Mouse (Mus musculus) liver (tissue): ENCODE results near the gene Rasgrf2.

ENCODE experiments used
- DNase-seq: peaks from one replicate; pipeline ENCODE4 v3.0.0-alpha.2; 2020; ENCODE audit warnings: mixed read lengths

The Rasgrf2 gene

DNA sequence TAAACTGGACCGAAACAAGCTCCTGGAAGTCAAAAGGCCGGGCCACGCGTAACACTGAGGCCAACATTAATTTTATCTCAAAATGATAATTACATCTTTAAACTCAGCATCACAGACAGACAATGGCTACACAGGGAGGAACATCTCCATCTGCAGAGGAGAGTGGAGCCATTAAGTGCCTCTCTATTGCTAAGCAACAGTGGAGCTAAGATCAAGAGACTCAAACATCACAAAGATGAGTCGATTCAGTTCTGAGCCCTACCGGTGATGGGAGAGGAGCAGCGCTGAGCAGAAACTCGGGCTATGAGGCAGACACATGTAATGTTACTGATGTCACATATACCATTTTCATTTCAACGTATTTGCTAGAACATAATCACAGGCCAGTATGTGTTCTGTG lies 191.3 kb downstream of the Rasgrf2 start:
- DNase-seq, result no peak

DNA sequence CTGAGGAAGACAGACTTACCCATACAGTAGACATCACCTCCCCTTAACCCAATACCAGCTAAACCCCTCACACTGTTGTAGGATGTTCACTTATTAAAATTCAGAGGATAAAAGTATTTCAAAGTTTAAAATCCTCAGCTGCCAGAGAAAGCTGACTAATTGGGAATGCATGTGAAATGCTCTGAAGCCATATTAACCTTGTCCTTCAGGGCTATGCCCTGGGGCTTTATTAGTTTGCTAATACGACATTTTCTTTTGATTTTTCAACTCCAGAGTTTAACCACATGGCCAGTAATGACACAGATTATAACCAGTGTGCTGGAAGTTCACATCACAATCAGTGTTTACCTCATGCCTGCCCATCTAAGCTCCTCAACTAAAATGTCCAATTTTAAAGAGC lies 192.6 kb downstream of the Rasgrf2 start:
- DNase-seq, result no peak

DNA sequence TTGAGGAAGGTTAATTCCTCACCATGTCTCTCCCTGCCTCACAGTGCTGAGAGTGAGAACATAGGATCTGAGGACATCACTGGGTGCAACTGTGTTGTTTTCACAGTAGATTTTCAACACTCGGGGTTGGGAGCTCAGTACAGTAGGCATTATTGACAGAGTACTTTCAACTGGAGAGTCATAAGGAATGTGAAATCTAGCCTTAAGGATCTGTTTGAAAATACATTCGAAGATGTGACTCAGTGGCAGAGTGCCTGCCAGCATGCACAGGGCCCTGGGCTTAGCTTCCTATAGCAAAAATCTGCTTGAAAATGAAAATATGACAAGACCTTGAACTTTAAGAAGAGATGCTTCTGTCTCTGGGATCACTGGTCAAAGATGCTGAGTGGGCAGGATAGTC lies 194.2 kb downstream of the Rasgrf2 start:
- DNase-seq, result no peak

DNA sequence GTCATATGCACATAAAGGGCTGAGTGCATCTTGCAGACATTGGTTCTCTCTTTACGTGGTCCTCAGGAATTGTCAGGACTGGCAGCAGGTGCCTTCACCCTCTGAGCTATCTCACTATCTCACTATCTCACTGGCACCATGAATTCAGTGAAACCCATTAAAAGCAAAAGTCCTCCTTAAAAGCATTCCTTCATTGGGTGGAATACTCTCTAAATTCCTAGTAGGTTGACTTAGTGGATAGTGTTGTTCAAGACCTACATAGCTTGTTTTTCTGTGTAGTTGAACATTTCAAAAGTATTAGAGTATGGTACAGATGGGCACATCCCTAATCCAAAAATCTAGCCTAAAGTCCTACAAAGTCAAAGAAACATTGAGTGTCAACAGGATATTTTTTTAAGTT lies 199.3 kb downstream of the Rasgrf2 start:
- no peak for DNase-seq

DNA sequence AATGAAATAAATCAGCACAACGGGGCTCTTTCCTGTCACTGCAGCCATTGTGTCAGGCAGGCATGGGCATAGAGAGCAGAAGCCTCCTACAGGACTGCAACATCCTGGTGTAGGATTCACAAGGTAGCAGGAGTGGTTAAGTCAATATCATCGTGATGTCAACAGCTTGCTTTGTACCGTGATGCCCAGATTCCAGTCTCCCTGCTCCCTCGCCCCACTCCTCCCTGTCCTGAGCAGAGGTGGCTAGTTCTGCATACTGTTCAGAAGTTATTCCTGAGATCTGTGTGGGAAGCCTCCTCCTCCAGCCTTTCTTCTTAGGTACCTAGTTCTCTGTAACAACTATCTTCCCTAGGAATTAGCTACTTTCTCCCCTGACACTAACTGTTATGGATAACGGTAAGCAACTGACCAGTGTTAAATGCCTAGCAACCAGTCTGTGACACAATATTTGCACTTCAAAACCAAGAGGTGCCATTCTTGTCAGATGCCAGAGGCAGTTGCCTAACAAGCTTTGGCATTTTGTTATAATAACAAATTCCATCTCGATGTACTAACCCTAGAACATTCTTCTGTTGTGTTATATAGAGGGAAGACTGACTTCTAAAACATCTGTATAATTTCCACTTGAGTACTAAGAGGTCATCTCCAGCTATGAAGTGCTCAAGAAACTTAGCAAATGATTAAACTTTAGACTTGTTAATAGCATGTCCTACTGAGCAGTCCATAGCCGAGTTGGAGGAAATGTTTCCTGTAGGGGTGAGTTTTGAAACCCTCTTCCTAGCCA lies 201.3 kb downstream of the Rasgrf2 start:
- no peak for DNase-seq

DNA sequence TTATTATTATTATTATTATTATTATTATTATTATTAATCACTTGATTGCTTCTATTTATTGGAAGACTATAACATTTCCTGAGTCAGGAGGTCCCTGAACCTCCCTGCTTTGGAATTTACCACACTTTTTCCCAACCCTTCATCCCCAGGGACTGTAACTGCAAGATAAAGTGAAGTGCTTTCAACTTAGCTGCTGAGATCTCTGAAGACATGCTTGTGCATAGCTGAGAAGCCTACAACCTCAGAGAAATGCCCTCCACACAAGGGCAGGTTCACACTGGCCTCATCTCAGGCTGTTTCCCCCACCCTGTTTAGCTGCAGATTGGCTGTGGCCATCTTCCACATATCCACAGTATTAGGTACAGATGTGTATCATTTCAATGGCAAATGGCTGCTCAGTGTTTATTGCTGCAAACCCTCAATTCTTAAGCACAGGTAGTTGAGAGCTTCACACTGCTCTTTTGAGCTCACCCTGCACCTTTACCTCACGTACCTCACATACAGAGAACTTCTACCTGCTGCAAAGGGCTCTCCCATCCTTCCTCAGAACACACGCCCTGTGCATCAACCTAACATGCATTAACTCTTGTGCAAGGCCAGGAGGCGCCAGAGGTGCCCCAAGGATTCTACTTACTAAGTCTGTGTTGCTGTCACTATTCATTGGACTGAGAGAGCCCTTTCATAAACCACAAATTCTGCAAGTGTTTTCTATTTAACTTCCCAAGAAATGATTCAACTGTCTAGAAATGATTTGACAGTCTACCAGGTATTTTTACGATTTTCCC lies 202.7 kb downstream of the Rasgrf2 start:
- DNase-seq, result no peak

DNA sequence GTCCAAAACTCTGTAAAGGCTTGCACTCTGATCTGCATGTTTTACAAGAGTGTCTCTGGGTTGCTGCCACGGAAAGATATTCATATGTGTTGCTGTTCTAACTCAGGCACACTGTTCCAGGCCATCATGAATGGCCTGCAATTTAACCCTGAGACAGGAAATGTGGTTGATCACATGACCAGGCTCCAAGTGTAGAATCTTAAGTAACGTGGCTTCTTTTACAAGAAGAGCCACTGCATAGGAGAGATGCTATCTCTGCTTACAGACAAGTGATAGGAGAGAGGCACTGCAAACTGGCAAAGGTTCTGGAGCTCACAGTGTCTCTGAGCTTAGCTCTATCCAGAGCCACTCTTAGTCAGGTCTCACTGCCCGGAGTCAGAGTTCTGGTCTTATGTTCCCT lies 210.4 kb downstream of the Rasgrf2 start:
- no peak for DNase-seq

DNA sequence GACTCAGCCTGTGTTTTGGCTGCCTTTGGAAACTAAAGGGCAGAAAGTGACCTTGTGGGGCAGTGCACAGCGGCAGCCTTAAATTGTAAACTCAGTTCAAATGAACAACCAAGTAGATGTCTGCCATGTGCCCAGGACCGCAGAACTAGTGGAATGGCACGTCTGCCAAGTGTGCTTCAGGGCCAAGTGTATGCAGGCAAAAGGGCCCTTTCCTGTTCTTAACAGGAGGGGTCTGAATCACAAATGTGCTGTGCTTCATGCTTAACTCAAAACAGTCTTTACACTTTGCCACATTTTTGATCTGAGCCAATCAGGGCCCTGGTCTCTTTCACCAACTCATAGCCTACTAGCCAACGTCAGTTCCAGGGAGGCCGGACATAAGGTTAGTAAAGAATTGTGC lies 212.7 kb downstream of the Rasgrf2 start:
- no peak for DNase-seq

DNA sequence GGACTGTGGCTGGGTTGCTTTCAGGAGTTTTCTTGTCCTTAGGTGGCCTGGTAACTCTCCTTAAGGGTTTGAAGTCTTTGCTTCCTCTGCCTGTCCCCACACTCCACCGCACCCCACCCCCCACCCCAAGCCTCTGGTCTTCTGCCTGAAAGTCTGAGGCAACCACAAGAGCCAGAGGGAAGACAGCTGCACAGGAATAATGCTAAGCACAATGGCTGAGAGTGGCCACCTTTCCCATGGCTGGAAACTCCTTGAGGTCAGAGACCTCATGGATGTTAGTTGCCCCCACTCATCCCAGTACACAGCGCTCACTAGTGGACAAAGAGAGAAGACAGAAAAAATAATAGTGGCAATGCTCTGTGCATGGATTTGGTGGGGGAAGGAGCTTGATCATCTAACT lies 213.6 kb downstream of the Rasgrf2 start:
- DNase-seq, result no peak

DNA sequence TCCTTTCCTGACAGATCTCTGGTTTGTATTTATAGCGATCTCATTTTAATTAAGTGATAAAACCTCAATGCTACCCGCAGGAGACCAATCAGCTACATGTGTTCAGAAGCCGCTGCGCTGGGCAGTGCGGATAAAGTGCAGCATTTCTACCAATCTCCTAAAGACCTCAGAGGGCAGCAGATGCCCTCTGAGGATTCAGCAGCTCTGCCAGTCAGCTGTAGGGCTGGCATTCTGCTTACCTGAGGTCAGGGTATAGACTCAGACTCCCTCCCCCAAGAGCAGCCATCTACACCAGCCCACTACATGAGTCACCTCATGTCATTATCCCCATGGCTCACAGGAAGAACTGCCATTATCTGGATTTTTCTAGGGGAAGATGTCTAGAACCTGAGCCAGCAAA lies 215.1 kb downstream of the Rasgrf2 start:
- no peak for DNase-seq

DNA sequence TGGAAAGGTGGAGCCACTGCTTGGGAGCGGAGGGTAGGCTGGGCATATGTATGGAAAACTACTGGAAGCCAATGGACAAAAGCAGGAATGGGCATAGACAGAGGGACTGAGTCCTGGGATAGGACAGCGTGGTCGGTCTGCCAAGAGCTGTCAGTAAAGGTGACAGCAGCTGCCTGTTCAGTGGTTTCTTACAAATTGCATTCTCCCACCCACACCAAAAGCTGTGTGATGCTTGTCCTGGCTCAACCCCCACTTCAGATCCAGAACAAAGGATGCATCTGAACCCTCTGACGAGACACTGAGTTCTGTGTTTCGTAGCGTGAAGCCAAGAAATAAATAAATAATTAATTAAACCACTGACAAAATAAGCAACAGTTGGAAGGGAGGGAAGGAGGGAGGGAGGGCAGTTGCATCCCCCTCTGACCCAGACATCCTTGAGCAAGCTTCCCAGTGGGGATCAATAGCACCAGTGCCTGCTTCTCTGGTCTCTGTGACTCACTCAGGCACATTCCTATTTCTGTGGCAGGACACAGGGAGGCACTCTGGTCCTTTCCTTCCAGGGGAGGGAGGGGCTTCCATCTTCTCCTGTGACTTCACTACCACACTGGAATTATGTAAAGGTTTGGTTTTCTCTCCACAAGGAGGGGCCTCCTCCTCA lies 215.7 kb downstream of the Rasgrf2 start:
- DNase-seq, result no peak

DNA sequence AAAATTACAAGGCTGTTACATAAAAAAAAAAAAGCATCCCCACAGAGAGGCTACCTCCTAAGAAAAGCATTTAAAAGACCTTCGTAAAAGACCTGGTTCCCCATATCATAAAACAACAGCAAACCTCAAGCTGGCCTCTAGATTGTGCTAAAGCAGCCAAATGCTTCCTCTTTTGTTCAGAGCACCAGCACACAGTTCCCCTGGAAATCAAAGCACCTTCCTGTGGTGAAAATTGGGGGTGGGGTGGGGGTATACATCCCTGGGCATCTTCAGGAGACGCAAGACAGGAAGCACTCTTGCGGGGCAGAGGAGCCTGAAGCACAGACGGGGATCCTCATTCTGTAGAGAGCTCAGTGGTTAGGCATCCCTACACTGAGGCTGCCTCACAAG lies 216.3 kb downstream of the Rasgrf2 start:
- DNase-seq, result no peak

DNA sequence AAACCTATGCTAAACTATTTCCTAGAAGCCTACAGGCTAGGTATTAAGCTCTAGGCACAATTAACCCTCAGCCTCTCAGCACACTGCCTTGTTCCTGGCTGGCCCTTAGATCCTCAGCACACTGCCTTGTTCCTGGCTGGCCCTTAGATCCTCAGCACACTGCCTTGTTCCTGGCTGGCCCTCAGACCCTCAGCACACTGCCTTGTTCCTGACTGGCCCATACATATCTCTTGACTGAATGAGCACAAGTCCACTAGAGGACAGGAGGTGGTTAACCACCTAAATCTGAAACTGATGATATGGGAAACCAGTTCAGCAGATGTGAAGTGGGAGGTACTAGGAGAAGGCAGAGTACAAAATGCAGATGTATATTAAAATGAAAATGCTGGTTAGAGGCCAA lies 219.8 kb downstream of the Rasgrf2 start:
- no peak for DNase-seq

DNA sequence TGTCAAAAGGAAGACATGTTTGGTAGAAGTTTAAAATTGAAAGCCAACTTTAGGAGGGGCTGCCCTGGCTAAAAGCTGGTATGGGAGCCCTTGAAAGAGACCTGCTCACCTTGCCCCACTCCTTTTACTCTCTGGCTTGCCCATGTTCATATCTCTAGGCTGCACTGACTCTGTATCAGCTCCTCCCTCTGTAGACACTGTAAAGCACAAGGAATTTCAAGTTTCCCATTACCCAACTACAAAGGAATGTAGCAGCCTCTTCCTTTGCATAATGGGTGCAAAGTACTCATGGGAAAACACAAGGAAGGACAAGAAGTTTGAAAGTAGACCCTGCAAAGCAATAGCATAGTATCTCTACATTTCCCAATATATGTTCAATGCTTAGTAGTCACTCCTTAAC lies 220.2 kb downstream of the Rasgrf2 start:
- DNase-seq, result no peak

DNA sequence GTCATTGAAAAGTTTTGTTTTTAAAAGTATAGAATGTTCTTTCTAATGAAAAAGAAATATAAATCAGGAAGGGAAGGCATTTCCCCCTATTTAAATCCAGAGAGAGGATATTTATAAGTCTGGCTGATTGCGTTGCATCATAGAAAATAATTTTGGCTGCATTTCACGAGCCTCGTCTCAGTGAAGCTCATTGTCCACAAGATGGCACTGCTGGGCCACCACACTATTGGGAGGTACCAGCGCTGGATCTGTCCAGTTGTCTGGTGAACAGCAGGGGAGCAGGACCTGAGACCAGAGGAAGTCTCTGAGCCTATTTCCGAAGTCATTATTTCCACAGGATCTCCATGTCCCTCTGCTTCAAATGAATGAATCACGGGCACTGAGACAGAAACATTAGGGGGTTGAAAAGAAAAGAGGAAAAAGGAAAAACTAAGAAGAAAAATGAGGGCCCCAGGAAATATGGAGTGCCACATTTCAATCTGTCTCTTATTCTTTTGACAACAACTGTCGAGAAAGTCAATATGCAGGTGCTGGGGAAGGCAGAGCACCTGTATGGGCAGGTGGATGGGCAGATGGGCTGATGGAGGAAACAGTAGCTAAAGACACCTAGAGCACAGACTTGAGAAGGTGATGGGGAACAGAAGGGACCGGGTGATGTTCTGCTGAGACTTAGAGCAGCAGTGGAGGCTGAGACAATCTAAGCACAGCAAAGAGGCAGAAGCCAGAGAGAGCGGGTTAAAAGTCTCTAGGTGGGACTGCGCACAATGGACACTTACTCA lies 223.1 kb downstream of the Rasgrf2 start:
- DNase-seq, result peak; percentile 65

DNA sequence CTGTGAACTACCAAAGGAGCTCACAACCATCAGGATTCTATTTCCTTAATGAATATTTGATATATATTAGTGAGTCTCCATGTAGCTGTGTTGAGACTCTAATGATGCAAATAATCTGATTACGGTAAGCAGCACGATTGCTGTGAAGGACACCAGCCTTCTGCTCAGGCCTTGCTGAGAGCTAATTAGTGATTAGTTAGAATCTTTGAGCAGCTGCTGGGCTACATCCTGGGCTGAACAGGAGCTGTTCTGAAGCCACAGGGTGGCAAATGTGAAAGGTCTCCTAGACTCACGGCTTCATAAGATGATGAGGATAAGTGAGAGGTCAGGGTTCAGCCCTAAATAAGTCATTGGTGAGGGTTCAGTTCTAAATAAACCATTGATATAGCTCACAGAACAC lies 225.1 kb downstream of the Rasgrf2 start:
- no peak for DNase-seq

DNA sequence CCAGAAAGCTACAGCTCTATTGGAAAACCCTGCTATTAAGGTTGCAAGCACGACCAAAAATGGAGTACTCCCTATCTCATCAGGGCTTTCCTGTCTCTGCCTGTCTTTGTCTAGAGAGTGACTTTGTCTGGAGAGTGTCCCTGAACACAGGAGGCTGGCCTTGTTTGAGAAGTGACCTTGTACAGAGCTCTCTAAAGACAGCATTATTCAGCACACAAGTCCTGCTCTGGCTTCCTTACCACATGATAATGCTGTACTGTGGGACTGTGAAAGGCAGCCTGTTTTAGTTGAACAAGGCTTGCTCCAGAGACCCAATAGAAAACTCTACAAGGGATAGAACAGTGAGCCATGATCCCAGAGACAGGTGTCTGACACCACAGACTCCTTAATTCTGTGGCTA lies 235.0 kb downstream of the Rasgrf2 start:
- DNase-seq, result no peak

DNA sequence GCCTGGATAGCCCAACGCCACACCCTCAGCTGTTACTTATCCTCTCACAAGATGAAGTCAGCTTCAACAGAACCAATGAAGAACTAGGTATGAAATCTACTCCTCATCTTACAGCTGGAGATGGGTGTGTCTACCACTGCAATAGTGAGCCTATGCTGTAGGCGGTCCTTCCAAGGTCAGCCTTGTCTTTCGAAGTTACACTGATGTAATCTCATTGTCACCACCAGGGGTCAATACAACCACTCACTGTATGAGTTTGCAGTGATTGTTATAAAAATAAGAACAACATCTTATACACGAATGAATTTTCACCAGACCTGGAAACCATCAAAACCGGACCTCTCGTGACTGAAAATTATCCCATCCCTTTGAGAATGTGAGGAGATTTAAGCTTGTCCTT lies 238.3 kb downstream of the Rasgrf2 start:
- no peak for DNase-seq

DNA sequence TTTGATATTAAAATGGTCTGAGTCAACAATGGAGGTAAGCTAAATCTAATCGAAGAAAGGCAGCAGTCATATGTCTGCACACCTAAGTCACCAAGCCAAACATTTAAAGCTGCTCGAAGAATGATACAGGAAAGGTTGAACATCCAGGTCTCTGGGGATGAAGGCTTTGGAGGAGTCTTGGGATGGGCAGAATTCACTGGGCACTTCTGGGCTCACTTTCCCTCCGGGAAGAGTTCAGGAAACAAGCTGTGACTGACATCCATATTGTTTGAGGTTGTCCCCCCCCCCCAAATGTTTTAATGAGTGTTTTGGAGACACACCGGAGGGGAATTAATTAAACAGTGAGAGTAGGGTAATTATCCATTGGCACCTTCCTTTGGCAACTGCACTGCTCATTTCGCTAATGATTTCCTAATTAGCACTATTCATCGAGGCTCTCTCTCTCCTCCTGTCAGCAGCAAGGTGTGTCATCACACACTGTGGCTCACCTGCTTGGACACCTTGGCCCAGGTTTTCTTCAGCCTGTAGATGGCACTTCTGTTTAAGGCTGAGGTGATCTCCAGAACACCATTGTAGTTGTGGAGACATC lies 241.3 kb downstream of the Rasgrf2 start:
- DNase-seq, result no peak

DNA sequence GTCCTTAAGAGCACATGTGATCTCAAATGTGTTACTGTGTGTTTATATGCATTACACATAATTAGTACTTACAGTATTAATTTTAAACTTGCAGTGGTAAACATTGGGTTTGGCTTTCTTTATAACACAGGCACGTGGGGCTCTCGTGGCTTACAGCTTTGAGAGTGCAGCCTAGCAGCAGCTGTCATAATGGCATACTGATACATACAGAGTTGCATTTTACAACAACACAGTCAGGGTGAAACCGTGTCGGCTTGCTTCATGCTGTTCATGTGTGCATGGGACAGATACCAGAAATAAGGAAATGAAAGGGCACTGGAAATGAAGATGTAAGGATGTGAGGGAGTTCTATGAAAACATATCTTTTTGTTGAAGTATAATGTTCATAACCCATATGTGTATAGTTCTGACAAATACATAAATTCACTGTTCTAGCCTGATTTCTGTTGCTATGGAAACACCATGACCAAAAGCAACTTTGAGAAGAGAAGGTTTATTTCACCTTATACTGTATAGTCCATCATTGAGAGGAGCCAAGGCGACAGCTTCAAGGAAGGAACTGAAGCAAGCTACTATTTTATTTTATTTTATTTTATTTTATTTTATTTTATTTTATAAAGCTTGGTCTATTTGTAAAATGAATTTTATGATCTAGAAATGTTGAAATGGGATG lies 246.6 kb downstream of the Rasgrf2 start:
- DNase-seq, result no peak

DNA sequence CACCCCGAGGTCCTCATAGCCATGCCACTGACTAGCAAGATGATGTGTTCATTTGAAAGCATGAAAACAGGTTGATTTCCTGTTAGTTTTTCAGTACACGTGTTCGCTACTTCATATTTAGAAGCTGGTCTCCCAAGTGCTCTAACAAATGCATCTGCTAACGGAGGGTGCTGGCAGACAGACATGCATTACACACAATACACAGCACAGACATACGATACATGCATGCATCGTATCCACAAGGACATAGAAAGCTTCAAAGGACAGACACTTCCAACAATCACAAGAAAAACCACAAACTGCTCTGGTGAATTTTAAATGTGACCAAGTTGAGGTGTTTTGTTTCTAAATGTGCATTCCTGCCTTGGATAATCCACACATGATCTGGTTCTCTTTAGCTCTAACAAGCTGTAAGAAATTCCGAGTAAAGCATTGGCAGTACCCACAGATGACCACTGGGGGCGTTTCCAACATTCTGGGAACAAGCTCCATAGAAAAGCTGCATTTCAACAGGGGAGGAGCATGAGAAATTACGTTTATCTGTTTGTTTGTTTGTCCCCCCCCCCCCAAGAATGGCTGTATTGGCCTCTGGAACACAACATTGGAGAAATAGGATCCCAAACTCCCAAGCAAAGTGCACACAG lies 249.5 kb downstream of the Rasgrf2 start:
- peak; percentile 14 for DNase-seq

DNA sequence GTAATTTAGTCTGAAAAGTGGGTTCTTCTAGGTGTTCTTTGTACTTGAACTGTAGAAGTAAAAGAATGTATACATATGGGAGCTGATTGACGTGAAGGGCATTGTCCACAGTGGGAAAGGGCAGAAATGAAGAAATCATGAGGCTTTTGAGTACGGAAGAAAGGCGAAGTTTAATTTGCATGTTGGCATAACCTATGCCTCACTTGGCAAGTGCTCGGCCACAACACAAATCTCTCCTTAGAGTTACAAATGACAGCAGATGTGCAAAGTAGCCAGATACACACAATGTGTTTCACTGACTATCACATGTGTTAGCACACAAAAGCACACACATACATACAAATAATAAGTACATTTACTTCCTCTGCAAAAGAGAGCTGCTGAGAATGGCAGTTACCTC lies 251.2 kb downstream of the Rasgrf2 start:
- no peak for DNase-seq
